Mouse (Mus musculus) G1E (cell line): ENCODE results near the gene Gm49358.

Experiments used
- CTCF ChIP-seq: IDR thresholded peaks from 2 replicates; pipeline ENCODE4 v1.5.1; 2012; ENCODE audit warnings: low read depth, low read length, inconsistent platforms, mixed read lengths
- GATA1 ChIP-seq: IDR thresholded peaks from 2 replicates; pipeline ENCODE4 v1.6.1; 2012; ENCODE audit warnings: borderline replicate concordance, low read length, inconsistent platforms, mixed read lengths
- GATA2 ChIP-seq: IDR thresholded peaks from 2 replicates; pipeline ENCODE4 v1.6.1; 2012; ENCODE audit warnings: low read depth, low read length, inconsistent platforms, borderline replicate concordance
- POLR2AphosphoS5 ChIP-seq: IDR thresholded peaks from 2 replicates; pipeline ENCODE4 v1.6.1; 2012; ENCODE audit warnings: low read depth, low read length, inconsistent platforms; ENCODE audit not compliant: insufficient replicate concordance
- TAL1 ChIP-seq: conservative IDR thresholded peaks from 2 replicates; pipeline ENCODE4 v1.6.1; 2012; ENCODE audit warnings: low read depth, low read length, inconsistent platforms, mixed read lengths

GRCm38 (mm10) chr10:86863429-86863828 is 99.7 kb downstream of the Gm49358 start:
- TF ChIP-seq CTCF (peak; percentile 55), TAL1 (no peak), POLR2AphosphoS5 (no peak), GATA1 (no peak), GATA2 (no peak)
